Mouse (Mus musculus) embryonic facial prominence, embryonic 14.5 days (tissue): ENCODE results near the gene Map2k6. TPM values are rescaled to one million over a fixed set of nuclear protein-coding genes. Genes with fewer than 3 reads are reported as not detected.

Experiments
- ATAC-seq: fragments of 200-750 bp; cut with Nextera tagmentation; 2 replicates; pipeline ENCODE4 v1.8.0; 2017; ENCODE audit warnings: low read depth, moderate number of reproducible peaks, moderate TSS enrichment
- DNase-seq: peaks from one replicate; pipeline ENCODE4 v3.0.0-alpha.2; 2015; ENCODE audit warnings: low spot score
- H3K27ac ChIP-seq: fragments of 300-500 bp; sonication (generic); replicated peaks from 2 replicates; pipeline ENCODE4 v1.5.1; 2014; ENCODE audit warnings: low read depth, mild to moderate bottlenecking, low read length, moderate library complexity
- H3K27me3 ChIP-seq: fragments of 300-500 bp; sonication (generic); replicated peaks from 2 replicates; pipeline ENCODE4 v1.6.1; 2014; ENCODE audit warnings: low read length; ENCODE audit not compliant: control insufficient read depth, insufficient read depth
- H3K36me3 ChIP-seq: fragments of 300-500 bp; sonication (generic); 2 replicates; pipeline ENCODE4 v1.6.1; 2014; ENCODE audit warnings: low read length, mixed read lengths; ENCODE audit not compliant: control insufficient read depth, insufficient read depth
- H3K4me1 ChIP-seq: fragments of 300-500 bp; sonication (generic); 2 replicates; pipeline ENCODE4 v1.6.1; 2014; ENCODE audit warnings: antibody characterized with exemption, low read length; ENCODE audit not compliant: control insufficient read depth, insufficient read depth
- H3K4me2 ChIP-seq: fragments of 300-500 bp; sonication (generic); 2 replicates; pipeline ENCODE4 v1.6.1; 2014; ENCODE audit warnings: low read depth, mild to moderate bottlenecking, low read length, moderate library complexity, mixed read lengths
- H3K4me3 ChIP-seq: fragments of 300-500 bp; sonication (generic); 2 replicates; pipeline ENCODE4 v1.5.1; 2014; ENCODE audit warnings: low read depth, mild to moderate bottlenecking, low read length
- H3K9ac ChIP-seq: fragments of 300-500 bp; sonication (generic); 2 replicates; pipeline ENCODE4 v1.6.1; 2014; ENCODE audit warnings: low read depth, mild to moderate bottlenecking, low read length, moderate library complexity, mixed read lengths
- H3K9me3 ChIP-seq: fragments of 300-500 bp; sonication (generic); 2 replicates; pipeline ENCODE4 v1.6.1; 2016; ENCODE audit warnings: low read length; ENCODE audit not compliant: control insufficient read depth
- WGBS: fragments of 180-500 bp; shearing (Covaris S2); extraction: QIAGEN DNeasy Blood & Tissue Kit; methylation state at CpG from one replicate; pipeline ENCODE4 v1.1.7; 2014; 5-methylcytosine and 5-hydroxymethylcytosine counted together
- polyA plus RNA-seq: library from polyadenylated mRNA; unstranded; fragments of >200 nt; fragmentation: Nextera tagmentation; extraction: Ambion mirVana; gene quantifications from 2 replicates; pipeline ENCODE4 v1.2.1, GENCODE M21; 2014

Gene Map2k6
- polyA plus RNA-seq, 1 experiment from 2014 or later = 15.5 TPM

DNA sequence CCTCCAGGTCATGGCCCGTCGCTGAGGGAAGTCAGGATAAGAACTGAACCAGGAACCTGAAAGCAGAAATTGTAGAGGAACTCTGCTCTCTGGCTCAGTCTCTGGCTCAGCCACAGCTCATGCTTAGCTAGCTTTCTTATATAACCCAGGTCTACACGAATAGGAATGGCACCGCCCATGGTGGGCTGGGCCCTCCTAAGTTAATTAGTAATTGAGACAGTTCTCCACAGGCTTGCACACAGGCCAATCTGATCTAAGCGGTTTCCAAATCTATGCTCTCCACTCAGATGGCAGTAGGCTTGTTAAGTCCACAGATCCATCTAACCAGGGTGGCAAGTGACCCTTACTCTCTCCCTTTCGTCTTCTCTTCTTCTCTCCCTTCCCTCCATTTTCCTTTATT lies 88.9 kb downstream of the Map2k6 start:
- Histone ChIP-seq H3K4me1 (no peaks in the 10 kb centered on the region), H3K4me3 (no peak overlapping the region), H3K4me2 (no peak overlapping the region), H3K27ac (no peak overlapping the region), H3K9ac (no peak overlapping the region), H3K36me3 (peaks cover 17% of the 10 kb centered on the region), H3K9me3 (0 out of 2 replicates have a peak, but pooled peaks cover 4% of the 10 kb centered on the region), H3K27me3 (no peaks in the 10 kb centered on the region)
- no peak for DNase-seq
- ATAC-seq = no peak
- 90% methylated on average over 6 of the region's 6 CpGs for WGBS

DNA sequence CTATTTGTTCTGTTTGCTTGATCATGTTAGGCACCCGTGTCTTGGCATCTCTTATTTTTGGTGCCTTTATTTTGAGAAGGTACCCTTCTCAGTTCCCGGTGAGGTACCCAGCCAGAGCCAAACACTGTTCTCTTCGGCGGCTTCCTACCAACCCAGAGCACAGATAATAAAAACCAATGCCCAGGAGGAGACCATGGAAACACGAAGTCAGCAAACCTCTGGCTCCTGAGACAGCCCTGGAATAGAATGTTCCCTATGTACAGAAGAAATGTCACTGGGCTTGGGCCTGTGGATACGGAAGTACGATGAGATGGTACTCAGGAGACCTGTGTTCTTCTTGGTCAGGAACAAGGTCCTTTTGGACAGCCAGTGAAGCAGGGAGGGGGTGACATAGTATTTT lies 89.4 kb downstream of the Map2k6 start:
- no peak for ATAC-seq
- H3K36me3 ChIP-seq = peaks cover 22% of the 10 kb centered on the region
- 93% methylated on average over 7 of the region's 7 CpGs for WGBS
- H3K4me2 ChIP-seq = no peak overlapping the region
- no peak overlapping the region for H3K9ac ChIP-seq
- no peak overlapping the region for H3K27ac ChIP-seq
- DNase-seq = no peak
- H3K4me1 ChIP-seq = no peaks in the 10 kb centered on the region
- no peaks in the 10 kb centered on the region for H3K27me3 ChIP-seq
- no peak overlapping the region for H3K4me3 ChIP-seq
- H3K9me3 ChIP-seq = 0 out of 2 replicates have a peak, but pooled peaks cover 4% of the 10 kb centered on the region

DNA sequence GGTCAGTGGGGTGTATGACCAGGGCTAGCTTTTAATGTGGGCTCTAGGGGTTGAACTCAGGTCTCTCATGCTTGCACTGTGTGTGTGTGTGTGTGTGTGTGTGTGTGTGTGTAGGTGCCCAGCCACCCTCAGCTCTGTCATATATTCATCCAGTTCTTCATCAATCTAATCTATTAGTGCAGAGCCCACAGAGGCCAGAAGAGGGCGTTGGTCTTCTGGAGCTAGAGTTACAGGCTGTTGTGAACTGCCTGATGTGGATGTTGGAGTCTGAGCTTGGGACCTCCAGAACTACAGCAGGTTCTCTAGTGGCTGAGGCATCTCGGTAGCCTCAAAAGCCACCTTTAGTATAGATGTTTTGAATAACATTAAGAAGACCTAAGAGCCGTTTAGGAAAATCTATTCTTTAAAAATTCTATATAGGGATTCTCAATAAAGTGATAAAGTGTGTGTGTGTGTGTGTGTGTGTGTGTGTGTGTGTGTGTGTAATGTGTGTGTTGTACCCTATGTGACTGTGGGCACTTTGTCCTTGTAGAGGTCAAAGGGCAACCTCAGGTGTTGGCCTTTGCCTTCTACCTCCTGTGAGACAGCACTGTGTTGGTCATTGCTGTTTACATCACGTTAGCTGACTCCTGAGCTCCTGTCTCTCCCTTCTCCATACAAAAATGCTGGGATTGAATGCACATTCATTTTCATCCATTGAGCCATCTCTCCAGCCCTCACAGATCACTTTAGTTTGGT lies 96.6 kb downstream of the Map2k6 start:
- Histone ChIP-seq H3K27ac (no peak overlapping the region), H3K27me3 (no peaks in the 10 kb centered on the region), H3K9ac (no peak overlapping the region), H3K4me3 (no peak overlapping the region), H3K4me1 (no peaks in the 10 kb centered on the region), H3K36me3 (peaks cover 66% of the 10 kb centered on the region), H3K4me2 (no peak overlapping the region), H3K9me3 (no peaks in the 10 kb centered on the region)
- DNase-seq (no peak), ATAC-seq (no peak)
- WGBS = 81% methylated on average over 4 of the region's 4 CpGs

DNA sequence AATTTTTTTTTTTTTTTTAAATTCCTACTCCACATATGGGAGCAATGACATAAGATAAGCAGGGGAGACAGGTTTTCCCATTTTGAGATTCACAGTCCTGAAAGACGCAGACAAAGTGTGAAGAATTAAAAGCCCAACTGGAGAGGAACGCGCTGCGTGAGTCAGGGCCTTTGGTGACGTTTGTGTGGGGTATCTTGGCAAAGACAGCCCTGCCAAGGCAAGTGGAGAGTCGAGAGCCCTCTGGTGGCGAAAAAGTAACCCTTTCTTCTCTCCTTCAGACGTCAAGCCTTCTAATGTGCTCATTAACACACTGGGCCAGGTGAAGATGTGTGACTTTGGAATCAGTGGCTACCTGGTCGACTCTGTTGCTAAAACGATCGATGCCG lies 97.1 kb downstream of the Map2k6 start:
- Histone ChIP-seq H3K27me3 (no peaks in the 10 kb centered on the region), H3K4me1 (no peaks in the 10 kb centered on the region), H3K4me2 (no peak overlapping the region), H3K9me3 (no peaks in the 10 kb centered on the region), H3K27ac (no peak overlapping the region), H3K4me3 (no peak overlapping the region), H3K9ac (no peak overlapping the region), H3K36me3 (peaks cover 69% of the 10 kb centered on the region)
- DNase-seq (peak; percentile 67), ATAC-seq (no peak)
- 53% methylated on average over 12 of the region's 12 CpGs for WGBS

DNA sequence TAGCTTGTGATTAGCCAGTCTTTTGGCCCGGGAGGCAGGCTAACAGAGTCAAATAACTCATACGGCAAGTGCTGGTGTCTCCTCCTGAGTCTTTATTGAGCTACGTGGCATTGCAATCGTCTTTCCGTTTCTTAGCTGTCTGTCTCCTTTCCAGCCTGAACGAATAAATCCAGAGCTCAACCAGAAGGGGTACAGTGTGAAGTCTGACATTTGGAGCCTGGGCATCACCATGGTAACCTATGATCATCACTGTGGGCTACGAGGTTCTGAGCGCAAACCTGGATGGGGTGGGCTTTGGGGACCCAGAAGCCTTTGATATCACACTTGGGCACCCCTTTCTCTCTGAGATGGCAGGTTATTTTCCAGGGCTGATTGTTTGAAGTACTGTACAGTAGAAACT lies 98.8 kb downstream of the Map2k6 start:
- H3K4me3 ChIP-seq = no peak overlapping the region
- H3K27me3 ChIP-seq = no peaks in the 10 kb centered on the region
- DNase-seq = no peak
- no peaks in the 10 kb centered on the region for H3K4me1 ChIP-seq
- H3K36me3 ChIP-seq = peaks cover 70% of the 10 kb centered on the region
- 88% methylated on average over 8 of the region's 8 CpGs for WGBS
- no peak overlapping the region for H3K4me2 ChIP-seq
- no peaks in the 10 kb centered on the region for H3K9me3 ChIP-seq
- ATAC-seq = no peak
- H3K9ac ChIP-seq = no peak overlapping the region
- no peak overlapping the region for H3K27ac ChIP-seq

DNA sequence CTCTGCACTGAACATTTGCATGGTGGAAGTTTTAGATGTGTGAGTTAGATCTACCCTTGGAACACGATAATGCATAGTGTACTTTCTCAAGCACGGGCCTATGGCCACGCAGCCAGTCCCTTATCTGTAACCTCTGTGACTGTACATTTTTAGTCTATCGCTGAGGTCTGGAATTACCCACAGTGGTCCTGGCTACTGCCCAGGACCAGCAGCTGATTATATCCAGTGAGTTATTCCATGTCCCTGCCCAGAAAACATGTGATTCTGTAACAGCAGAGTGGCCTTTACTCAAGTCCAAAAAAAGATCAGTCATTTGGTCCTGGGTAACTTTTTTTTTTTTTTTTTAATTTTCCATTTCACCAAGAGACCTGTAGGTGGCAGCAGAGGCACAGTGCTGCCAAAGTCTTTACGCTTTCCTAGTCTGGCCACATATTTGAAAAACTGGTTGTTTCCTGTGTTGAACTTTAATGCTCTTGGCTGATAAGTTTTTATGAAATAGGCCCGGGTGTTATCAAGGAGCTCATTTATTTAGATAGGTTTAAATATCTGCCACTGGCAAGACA lies 99.8 kb downstream of the Map2k6 start:
- Histone ChIP-seq H3K4me2 (no peak overlapping the region), H3K27me3 (no peaks in the 10 kb centered on the region), H3K9me3 (no peaks in the 10 kb centered on the region), H3K27ac (no peak overlapping the region), H3K36me3 (peaks cover 61% of the 10 kb centered on the region), H3K4me3 (no peak overlapping the region), H3K4me1 (no peaks in the 10 kb centered on the region), H3K9ac (no peak overlapping the region)
- WGBS = 61% methylated on average over 6 of the region's 6 CpGs
- ATAC-seq (no peak), DNase-seq (peak; percentile 60)

- ATAC-seq (no peak), DNase-seq (no peak)
- Histone ChIP-seq H3K9me3 (0 out of 2 replicates have a peak, but pooled peaks cover 2% of the 10 kb centered on the region), H3K9ac (no peak overlapping the region), H3K27ac (no peak overlapping the region), H3K4me2 (no peak overlapping the region), H3K36me3 (peaks cover 46% of the 10 kb centered on the region), H3K4me1 (no peaks in the 10 kb centered on the region), H3K27me3 (no peaks in the 10 kb centered on the region), H3K4me3 (no peak overlapping the region)
- 86% methylated on average over 11 of the region's 11 CpGs for WGBS
These were observed 104.2 kb downstream of the Map2k6 start for GRCm38 (mm10) chr11:110502937-110503670.

DNA sequence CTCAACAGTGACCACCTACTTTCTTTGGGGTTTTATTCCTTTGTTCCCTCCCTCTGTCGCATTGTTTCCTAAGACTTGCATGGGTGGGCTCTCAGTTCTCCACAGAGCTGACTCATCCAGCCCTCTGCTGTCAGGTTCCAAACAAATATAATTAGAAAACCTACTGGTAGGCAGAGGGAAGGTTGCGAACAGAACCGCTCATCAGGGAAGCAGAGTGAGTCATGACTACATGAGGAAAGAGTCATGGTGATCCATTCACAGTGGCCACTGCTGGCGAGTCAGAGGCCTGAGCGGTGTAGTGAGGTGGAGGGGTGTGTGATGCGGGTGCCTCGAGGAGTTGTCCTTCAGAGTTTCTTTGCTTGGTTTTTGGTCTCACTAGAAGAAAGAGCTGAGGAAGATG lies 112.5 kb downstream of the Map2k6 start:
- 95% methylated on average over 7 of the region's 7 CpGs for WGBS
- DNase-seq (no peak), ATAC-seq (no peak)
- Histone ChIP-seq H3K36me3 (peaks cover 53% of the 10 kb centered on the region), H3K9ac (no peak overlapping the region), H3K27me3 (no peaks in the 10 kb centered on the region), H3K9me3 (0 out of 2 replicates have a peak, but pooled peaks cover 2% of the 10 kb centered on the region), H3K27ac (no peak overlapping the region), H3K4me1 (no peaks in the 10 kb centered on the region), H3K4me3 (no peak overlapping the region), H3K4me2 (no peak overlapping the region)
